Mouse (Mus musculus): ENCODE results near the gene 3110040M04Rik. TPM values are rescaled to one million over a fixed set of nuclear protein-coding genes. Genes with fewer than 3 reads are reported as not detected.
"Not testable (repeated sequence)": the region's sequence is repeated elsewhere in the genome, so short reads cannot be mapped to it uniquely, and the experiment has no call there.

The 3110040M04Rik gene
- total RNA-seq (2012; rRNA removed) (not detected in 2 replicates), total RNA-seq (2014; rRNA removed) (not detected in 2 replicates), polyA plus RNA-seq (2012; ENCODE audit: insufficient read length, low read depth) (not detected in 2 replicates)

- in situ Hi-C loops (cut with MboI; ENCODE audit: low pct_ligation_motif_present, low pct_unique_long_range_greater_than_20kb, low sequenced_read_pairs), result not testable (repeated sequence)
Observed at GRCm38 (mm10) chr1:151203818-151204217, at the start of gene 3110040M04Rik. 3110040M04Rik (plus strand) TSS chr1:151204121.

GRCm38 (mm10) chr1:151154131-151154530 is 49.8 kb upstream of the 3110040M04Rik start:
- H3K27ac ChIP-seq (ENCODE audit: insufficient read depth, low read depth); H3K9me3 ChIP-seq (replicated peaks; ENCODE audit: low read length); H3K4me1 ChIP-seq (ENCODE audit: control insufficient read depth in 1 of 2, insufficient read depth in 2 of 2); DNase-seq (ENCODE audit: extremely low read depth); H3K4me2 ChIP-seq (ENCODE audit: insufficient read depth, low read depth, poor library complexity, severe bottlenecking); H3K27me3 ChIP-seq (replicated peaks); H3K36me3 ChIP-seq (replicated peaks in 1 of 2; ENCODE audit: control insufficient read depth in 1 of 2, insufficient read depth in 1 of 2, low read length in 1 of 2); H3K79me2 ChIP-seq (replicated peaks; ENCODE audit: control insufficient read depth, extremely low read depth, insufficient read depth, poor library complexity, severe bottlenecking); dilution Hi-C loops (cut with MboI; ENCODE audit: extremely low pct_ligation_motif_present, extremely low pct_unique_long_range_greater_than_20kb, low sequenced_read_pairs); in situ Hi-C loops (cut with MboI; ENCODE audit: low pct_ligation_motif_present, low pct_unique_long_range_greater_than_20kb, low sequenced_read_pairs); H3K4me3 ChIP-seq (replicated peaks in 1 of 3; ENCODE audit: low read depth in 2 of 3, low read length in 2 of 3, poor library complexity in 1 of 3); H3K9ac ChIP-seq (ENCODE audit: insufficient read depth, low read depth): not testable (repeated sequence)

More at GRCm38 (mm10) chr1:151203818-151204217, at the start of gene 3110040M04Rik:
- H3K27ac ChIP-seq (ENCODE audit: insufficient read depth, low read depth); H3K4me3 ChIP-seq (replicated peaks in 1 of 3; ENCODE audit: low read depth in 2 of 3, low read length in 2 of 3, poor library complexity in 1 of 3); H3K9me3 ChIP-seq (replicated peaks; ENCODE audit: low read length); H3K4me2 ChIP-seq (ENCODE audit: insufficient read depth, low read depth, poor library complexity, severe bottlenecking); H3K27me3 ChIP-seq (replicated peaks); DNase-seq (ENCODE audit: extremely low read depth); H3K79me2 ChIP-seq (replicated peaks; ENCODE audit: control insufficient read depth, extremely low read depth, insufficient read depth, poor library complexity, severe bottlenecking); H3K36me3 ChIP-seq (replicated peaks in 1 of 2; ENCODE audit: control insufficient read depth in 1 of 2, insufficient read depth in 1 of 2, low read length in 1 of 2); dilution Hi-C loops (cut with MboI; ENCODE audit: extremely low pct_ligation_motif_present, extremely low pct_unique_long_range_greater_than_20kb, low sequenced_read_pairs); H3K9ac ChIP-seq (ENCODE audit: insufficient read depth, low read depth); H3K4me1 ChIP-seq (ENCODE audit: control insufficient read depth in 1 of 2, insufficient read depth in 2 of 2): not testable (repeated sequence)

GRCm38 (mm10) chr1:151156129-151156528 is 47.8 kb upstream of the 3110040M04Rik start:
- in situ Hi-C loops (cut with MboI; ENCODE audit: low pct_ligation_motif_present, low pct_unique_long_range_greater_than_20kb, low sequenced_read_pairs), result no loop called here
- Histone ChIP-seq H3K27me3 (replicated peaks) (no peaks in the 10 kb centered on the region), H3K36me3 (replicated peaks in 1 of 2; ENCODE audit: control insufficient read depth in 1 of 2, insufficient read depth in 1 of 2, low read length in 1 of 2) (no peaks in the 10 kb centered on the region), H3K9ac (ENCODE audit: insufficient read depth, low read depth) (no peak overlapping the region), H3K4me2 (ENCODE audit: insufficient read depth, low read depth, poor library complexity, severe bottlenecking) (no peak overlapping the region), H3K4me3 (replicated peaks in 1 of 3; ENCODE audit: low read depth in 2 of 3, low read length in 2 of 3, poor library complexity in 1 of 3) (no peak overlapping the region), H3K79me2 (replicated peaks; ENCODE audit: control insufficient read depth, extremely low read depth, insufficient read depth, poor library complexity, severe bottlenecking) (no peaks in the 10 kb centered on the region), H3K4me1 (ENCODE audit: control insufficient read depth in 1 of 2, insufficient read depth in 2 of 2) (no peaks in the 10 kb centered on the region), H3K9me3 (replicated peaks; ENCODE audit: low read length) (no peaks in the 10 kb centered on the region), H3K27ac (ENCODE audit: insufficient read depth, low read depth) (no peak overlapping the region)
- no peak for DNase-seq (ENCODE audit: extremely low read depth)
- dilution Hi-C loops (cut with MboI; ENCODE audit: extremely low pct_ligation_motif_present, extremely low pct_unique_long_range_greater_than_20kb, low sequenced_read_pairs), result no loop called here
- no peak for TF ChIP-seq ZMIZ1 (IDR thresholded peaks at IDR 0.05; ENCODE audit: low read depth, low read length)
- TF ChIP-seq UBTF (IDR thresholded peaks at IDR 0.05; ENCODE audit: low read depth, low read length), result no peak

GRCm38 (mm10) chr1:151156777-151157632 is 46.9 kb upstream of the 3110040M04Rik start:
- no peak for DNase-seq (ENCODE audit: extremely low read depth)
- Histone ChIP-seq H3K79me2 (replicated peaks; ENCODE audit: control insufficient read depth, extremely low read depth, insufficient read depth, poor library complexity, severe bottlenecking) (no peaks in the 10 kb centered on the region), H3K27me3 (replicated peaks) (no peaks in the 10 kb centered on the region), H3K9ac (ENCODE audit: insufficient read depth, low read depth) (no peak overlapping the region), H3K4me2 (ENCODE audit: insufficient read depth, low read depth, poor library complexity, severe bottlenecking) (no peak overlapping the region), H3K9me3 (replicated peaks; ENCODE audit: low read length) (no peaks in the 10 kb centered on the region), H3K27ac (ENCODE audit: insufficient read depth, low read depth) (no peak overlapping the region), H3K4me1 (ENCODE audit: control insufficient read depth in 1 of 2, insufficient read depth in 2 of 2) (no peaks in the 10 kb centered on the region), H3K4me3 (replicated peaks in 1 of 3; ENCODE audit: low read depth in 2 of 3, low read length in 2 of 3, poor library complexity in 1 of 3) (no peak overlapping the region), H3K36me3 (replicated peaks in 1 of 2; ENCODE audit: control insufficient read depth in 1 of 2, insufficient read depth in 1 of 2, low read length in 1 of 2) (no peaks in the 10 kb centered on the region)
- dilution Hi-C loops (cut with MboI; ENCODE audit: extremely low pct_ligation_motif_present, extremely low pct_unique_long_range_greater_than_20kb, low sequenced_read_pairs), result no loop called here
- in situ Hi-C loops (cut with MboI; ENCODE audit: low pct_ligation_motif_present, low pct_unique_long_range_greater_than_20kb, low sequenced_read_pairs), result no loop called here
- TF ChIP-seq MEF2A (IDR thresholded peaks at IDR 0.05; ENCODE audit: borderline replicate concordance, low read depth, low read length) (no peak), ZMIZ1 (IDR thresholded peaks at IDR 0.05; ENCODE audit: low read depth, low read length) (no peak), TCF12 (IDR thresholded peaks at IDR 0.05; ENCODE audit: low read depth, low read length) (no peak), MAFK (IDR thresholded peaks at IDR 0.05; ENCODE audit: insufficient replicate concordance, low read length) (no peak), ZC3H11A (IDR thresholded peaks at IDR 0.05; ENCODE audit: low read depth, low read length) (no peak), CHD1 (IDR thresholded peaks at IDR 0.05; ENCODE audit: low read depth, low read length) (no peak), SIN3A (IDR thresholded peaks at IDR 0.05; ENCODE audit: low read length) (no peak), ETS1 (conservative IDR thresholded peaks at IDR 0.05; ENCODE audit: low read depth, low read length) (no peak), E2F4 (IDR thresholded peaks at IDR 0.05; ENCODE audit: insufficient replicate concordance, low read depth, low read length) (no peak), SMC3 (IDR thresholded peaks at IDR 0.05; ENCODE audit: low read depth, low read length) (no peak), USF1 (IDR thresholded peaks at IDR 0.05; ENCODE audit: low read depth, low read length) (no peak), CHD2 (IDR thresholded peaks at IDR 0.05; ENCODE audit: low read length) (no peak), RAD21 (IDR thresholded peaks at IDR 0.05; ENCODE audit: low read depth, low read length) (no peak), ZNF384 (IDR thresholded peaks at IDR 0.05; ENCODE audit: low read depth, low read length) (no peak), BHLHE40 (IDR thresholded peaks at IDR 0.05; ENCODE audit: low read depth, low read length) (no peak), PAX5 (IDR thresholded peaks at IDR 0.05; ENCODE audit: low read length) (no peak)
